Mouse (Mus musculus): ENCODE data around the gene Nova2. TPM values are rescaled to one million over a fixed set of nuclear protein-coding genes. Genes with fewer than 3 reads are reported as not detected.

Nova2 gene
- 100 to 1,000 TPM in 1 of 2 experiments, 10 to 100 TPM in 1; 93.5 to 101 TPM for total RNA-seq (2021)
- long read RNA-seq, experiment 1, full-length matches to known transcripts = 1 of 18 reads
- long read RNA-seq, experiment 1, partial matches to known transcripts = 0 of 18 reads
- long read RNA-seq, experiment 1, other reads (novel, unspliced or antisense) = 17 of 18 reads
- long read RNA-seq, experiment 2, full-length matches to known transcripts = 6 of 28 reads
- long read RNA-seq, experiment 2, partial matches to known transcripts = 0 of 28 reads
- long read RNA-seq, experiment 2, other reads (novel, unspliced or antisense) = 22 of 28 reads

DNA sequence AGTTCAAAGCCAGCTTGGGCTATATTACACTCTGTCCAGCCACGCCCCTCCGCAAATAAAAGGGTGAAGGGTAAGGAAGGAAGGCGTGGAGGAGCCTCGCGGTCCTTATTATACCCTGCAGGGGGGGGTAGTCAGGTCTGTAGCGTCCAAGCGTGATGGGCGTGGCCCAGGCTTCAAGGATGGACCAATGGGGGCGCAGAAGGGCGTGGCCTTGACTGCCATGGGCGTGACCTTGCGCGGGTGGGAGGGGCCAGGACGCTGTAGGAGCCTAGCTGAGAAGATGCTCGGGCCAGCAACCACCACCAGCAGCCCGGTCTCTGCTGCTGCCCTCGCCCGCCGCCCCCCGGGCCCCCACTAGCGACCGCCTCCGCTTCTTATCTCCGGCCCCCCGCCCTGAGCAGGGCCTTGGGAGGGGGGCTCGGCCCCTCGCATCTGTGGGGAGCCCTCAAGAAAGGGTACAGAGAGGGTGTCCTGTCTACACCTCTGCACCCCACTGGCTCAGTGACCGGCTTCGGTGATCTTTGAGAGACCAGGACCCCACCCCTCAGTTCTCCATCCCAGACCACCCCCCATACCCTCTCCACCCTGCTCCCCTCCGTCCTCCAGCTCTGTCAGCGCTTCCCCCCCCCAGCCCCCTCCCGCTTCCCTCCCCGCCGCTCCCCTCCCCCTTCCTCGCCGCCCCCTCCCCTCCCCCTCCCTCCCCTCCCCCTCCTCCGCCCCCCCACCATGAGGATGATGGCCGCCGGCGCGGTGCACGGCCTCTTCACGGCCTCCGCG lies at the start of gene Nova2:
TSS of gene Nova2 (plus strand) at position 727 of the 777 bp plus-strand sequence.
- peak; percentile 96 to 98 for DNase-seq (ENCODE audit: low spot score in 2 of 2)

- DNase-seq (ENCODE audit: low spot score in 2 of 2) = no peak
Measured at GRCm38 (mm10) chr7:18878691-18879090, 47.0 kb upstream of the Nova2 start.

DNA sequence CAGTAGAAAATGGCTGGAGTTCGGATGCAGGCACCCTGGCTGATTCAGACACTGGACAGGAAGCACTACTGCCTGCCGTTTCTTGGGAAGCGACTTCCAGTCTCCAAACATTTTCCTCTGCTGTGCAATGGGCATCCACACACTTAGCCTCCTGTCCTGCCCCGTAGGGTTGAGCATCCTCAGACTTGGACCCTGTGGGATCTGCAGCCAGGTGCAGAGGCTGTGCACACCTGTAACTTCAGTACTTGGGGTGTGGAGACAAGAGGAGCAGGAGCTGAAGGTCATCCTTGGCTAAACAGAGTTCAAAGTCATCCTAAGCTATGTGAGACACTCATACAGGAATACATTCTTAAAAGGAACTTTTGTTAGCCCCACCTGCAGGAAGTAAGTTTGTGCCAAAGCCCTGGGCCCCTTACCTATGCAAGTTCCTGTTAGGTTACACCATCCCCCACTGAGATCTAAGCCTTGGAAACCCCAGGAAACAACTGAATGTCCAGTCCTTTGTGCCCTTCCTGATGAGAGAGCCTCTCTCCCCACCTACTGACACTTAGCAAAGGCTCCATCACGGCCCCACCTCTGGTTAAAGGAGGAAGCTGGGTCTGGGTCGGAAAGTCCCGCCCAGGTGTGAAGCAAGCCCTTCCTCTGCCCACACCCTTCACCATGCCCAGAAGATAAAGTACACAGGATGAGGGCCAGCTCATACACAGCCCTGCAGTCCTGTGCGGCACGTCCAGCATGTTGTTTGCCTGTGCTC lies 41.5 kb upstream of the Nova2 start:
- DNase-seq (ENCODE audit: low spot score in 2 of 2) = no peak

DNA sequence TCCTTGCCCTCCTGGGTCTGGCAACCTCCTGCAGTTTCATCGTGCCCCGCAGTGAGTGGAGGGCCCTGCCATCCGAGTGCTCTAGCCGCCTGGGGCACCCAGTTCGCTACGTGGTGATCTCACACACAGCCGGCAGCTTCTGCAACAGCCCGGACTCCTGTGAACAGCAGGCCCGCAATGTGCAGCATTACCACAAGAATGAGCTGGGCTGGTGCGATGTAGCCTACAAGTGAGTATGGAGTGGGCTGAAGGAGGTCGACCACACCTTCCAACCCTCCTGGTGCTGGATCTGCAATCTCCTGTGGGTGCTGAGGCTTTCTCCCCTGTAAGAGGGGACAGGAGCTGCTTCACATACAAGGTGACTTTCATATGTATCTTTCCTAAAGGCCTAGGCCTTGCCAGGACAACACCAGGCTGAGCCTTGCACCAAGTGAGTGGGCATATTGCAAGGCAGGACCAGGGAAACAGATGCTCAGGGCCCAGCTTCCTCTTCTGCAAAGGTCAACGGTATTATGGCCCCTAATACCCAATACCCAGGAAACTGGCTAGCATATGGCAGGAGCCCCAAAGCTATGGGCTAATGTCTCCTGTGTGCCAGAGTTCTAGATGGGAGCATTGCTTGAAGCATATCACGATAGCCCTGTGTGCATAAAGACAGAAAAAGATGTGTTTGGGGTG lies 40.8 kb upstream of the Nova2 start:
- DNase-seq (ENCODE audit: low spot score in 2 of 2) = no peak

DNA sequence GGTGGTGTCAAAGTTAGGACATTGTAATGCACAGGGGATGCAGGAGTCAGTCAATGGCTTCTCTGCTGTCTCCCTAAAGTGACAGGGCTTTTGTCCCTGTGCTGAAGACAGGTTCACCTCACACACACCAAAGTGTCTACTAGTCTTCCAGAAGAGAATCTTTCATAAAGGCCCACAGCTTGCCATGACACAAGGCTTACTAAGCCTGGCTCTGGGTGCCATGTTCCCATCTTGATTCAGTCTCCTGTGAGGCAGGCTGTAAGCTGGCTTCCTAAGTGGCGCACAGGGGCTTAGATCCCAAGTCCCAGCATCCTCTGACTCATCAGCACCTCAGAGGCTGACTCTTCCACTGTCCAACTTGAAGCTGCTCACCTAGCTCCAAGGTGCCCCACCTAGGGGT lies 38.7 kb upstream of the Nova2 start:
- no peak for DNase-seq (ENCODE audit: low spot score in 2 of 2)

DNA sequence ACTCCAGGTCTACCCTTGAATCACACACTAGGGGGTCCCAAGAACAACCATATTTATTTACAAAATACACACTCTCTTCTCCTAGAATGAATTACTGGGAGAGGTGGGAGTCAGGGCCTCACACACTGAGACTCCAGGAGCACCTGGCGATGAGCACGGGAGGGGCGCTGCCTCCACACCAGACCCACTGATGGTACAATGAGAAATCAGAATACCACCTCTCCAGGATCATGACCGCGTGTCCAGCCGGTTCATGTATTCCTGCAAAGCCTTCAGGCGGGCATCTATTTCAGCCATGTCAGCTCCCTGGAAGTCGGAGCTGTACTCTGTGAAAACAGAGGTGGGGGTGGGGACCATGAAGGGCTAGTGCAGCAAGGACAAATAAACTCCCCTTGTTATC lies 34.8 kb upstream of the Nova2 start:
- DNase-seq (ENCODE audit: low spot score in 2 of 2) = no peak

- DNase-seq (ENCODE audit: low spot score in 2 of 2) = peak; percentile 86 to 92
Measured at GRCm38 (mm10) chr7:18891872-18892599, 33.7 kb upstream of the Nova2 start.

- no peak for DNase-seq (ENCODE audit: low spot score in 2 of 2)
Measured at GRCm38 (mm10) chr7:18893009-18893408, 32.7 kb upstream of the Nova2 start.

- no peak for DNase-seq (ENCODE audit: low spot score in 2 of 2)
Measured at GRCm38 (mm10) chr7:18893651-18894430, 31.8 kb upstream of the Nova2 start.

- peak in 1 of 2 experiments; percentile 40 for DNase-seq (ENCODE audit: low spot score in 2 of 2)
Measured at GRCm38 (mm10) chr7:18896536-18896935, 29.2 kb upstream of the Nova2 start.

GRCm38 (mm10) chr7:18900513-18900912 lies 25.2 kb upstream of the Nova2 start:
- no peak for DNase-seq (ENCODE audit: low spot score in 2 of 2)

- no peak for DNase-seq (ENCODE audit: low spot score in 2 of 2)
Measured at GRCm38 (mm10) chr7:18902486-18902885, 23.2 kb upstream of the Nova2 start.

DNA sequence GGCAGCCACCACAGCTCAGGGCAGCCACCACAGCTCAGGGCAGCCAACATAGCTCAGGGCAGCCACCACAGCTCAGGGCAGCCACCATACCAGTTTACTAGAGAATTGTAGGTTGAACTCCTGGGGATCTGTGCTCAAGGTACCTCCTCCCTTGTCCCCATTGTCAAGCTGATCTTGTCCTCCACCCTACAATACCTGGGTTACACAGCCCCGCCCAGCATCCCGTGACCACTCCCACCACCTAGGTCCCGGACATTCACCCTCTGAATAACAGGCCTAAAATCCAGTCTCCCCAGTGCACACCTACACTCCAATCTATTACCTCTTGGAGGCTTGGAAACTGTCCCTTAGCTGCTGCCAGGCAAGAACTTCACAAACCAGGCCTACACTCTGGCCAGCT lies 20.7 kb upstream of the Nova2 start:
- DNase-seq (ENCODE audit: low spot score in 2 of 2) = no peak

DNA sequence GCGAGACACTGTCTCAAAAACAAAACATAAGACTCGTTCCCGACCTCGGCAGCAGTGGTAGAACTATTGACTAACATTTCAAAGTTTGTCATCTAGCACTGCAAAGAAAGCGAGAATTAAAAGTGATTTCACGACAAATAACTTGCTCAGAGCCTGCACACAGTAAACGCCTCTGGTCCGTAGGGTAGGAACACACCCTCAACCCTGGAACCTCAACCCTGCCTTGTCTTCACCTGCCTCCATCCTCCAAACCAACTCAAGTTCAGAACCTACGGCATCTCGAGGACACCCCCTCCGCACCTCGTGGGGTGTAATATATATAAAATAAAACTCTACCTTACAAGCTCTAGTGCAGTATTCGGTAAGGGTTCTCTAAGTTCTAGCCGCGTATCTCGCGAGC lies 15.9 kb upstream of the Nova2 start:
- no peak for DNase-seq (ENCODE audit: low spot score in 2 of 2)

DNA sequence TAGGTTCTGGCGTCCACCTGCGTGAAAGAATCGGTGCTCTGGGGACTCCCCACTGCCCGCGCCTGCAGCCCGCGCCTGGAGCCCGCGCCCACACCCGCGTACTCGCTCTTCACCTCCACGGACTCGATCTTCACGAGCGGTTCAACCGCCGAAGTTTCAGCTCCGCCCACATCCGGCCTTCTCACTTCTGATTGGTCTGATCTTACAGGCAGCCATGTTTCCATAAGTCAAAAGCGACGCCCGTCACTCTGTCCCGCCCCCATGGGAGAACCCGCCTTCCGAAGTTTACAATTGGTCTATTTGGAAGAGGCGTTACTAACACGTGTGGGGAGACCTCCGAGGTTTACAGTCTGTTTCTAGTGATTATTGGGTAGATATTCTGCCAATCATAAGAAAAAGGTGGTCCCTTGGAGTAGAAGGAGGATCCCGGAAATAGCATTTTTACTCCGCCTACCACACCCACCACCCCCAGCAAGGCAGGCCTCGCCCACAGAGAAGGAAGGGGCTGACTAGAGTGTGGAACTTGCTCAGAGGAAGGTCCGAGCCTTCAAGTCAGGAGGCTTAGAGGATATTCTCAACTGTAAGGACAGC lies 15.4 kb upstream of the Nova2 start, which contains the start of gene Ccdc61:
TSS of gene Ccdc61 (minus strand) at position 175 of the 591 bp plus-strand sequence.
- peak; percentile 96 to 99 for DNase-seq (ENCODE audit: low spot score in 2 of 2)

DNA sequence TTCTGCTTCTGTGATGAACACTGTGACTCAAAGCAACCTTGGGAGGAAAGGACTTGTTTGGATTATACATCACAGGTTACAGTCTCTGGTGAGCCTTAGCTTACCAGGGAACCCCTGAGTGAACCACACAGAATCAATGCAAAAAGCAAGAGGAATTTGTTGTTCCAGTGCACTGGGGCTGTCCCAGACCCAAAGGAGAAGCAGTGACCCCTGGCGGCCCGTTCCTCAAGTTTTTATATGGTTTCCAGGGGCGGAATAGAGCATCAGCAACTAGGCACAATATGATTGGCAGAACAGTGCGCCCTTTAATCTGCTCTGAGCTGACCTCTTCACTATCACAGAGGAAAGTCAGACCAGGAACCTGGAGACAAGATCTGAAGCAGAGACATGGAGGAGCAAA lies 9.4 kb upstream of the Nova2 start:
- DNase-seq (ENCODE audit: low spot score in 2 of 2) = no peak

- no peak for DNase-seq (ENCODE audit: low spot score in 2 of 2)
Measured at GRCm38 (mm10) chr7:18917931-18918330, 7.8 kb upstream of the Nova2 start.

- DNase-seq (ENCODE audit: low spot score in 2 of 2) = peak; percentile 59 to 75
Measured at GRCm38 (mm10) chr7:18921069-18921468, 4.6 kb upstream of the Nova2 start.

- peak; percentile 83 to 94 for DNase-seq (ENCODE audit: low spot score in 2 of 2)
Measured at GRCm38 (mm10) chr7:18922807-18923206, 2.9 kb upstream of the Nova2 start.
